Mouse (Mus musculus): Measurements from ENCODE around the gene A730071L15Rik. TPM values are rescaled to one million over a fixed set of nuclear protein-coding genes. Genes with fewer than 3 reads are reported as not detected.
A peak's percentile ranks its signal among the peaks of the same experiment; 100 is the strongest.

Gene A730071L15Rik
- total RNA-seq, 2 experiments from 2014 or later = 0.47 to 2.9 TPM

GRCm38 (mm10) chr11:6179194-6179593 is 20.6 kb upstream of the A730071L15Rik start:
- ATAC-seq (replicated peaks; ENCODE audit: low FRiP score, low TSS enrichment, poor library complexity, severe bottlenecking) = no peak

- no peak for ATAC-seq (replicated peaks; ENCODE audit: low FRiP score, low TSS enrichment, poor library complexity, severe bottlenecking)
Observed at GRCm38 (mm10) chr11:6180811-6181399, 18.9 kb upstream of the A730071L15Rik start.

- ATAC-seq (replicated peaks; ENCODE audit: low FRiP score, low TSS enrichment, poor library complexity, severe bottlenecking) = no peak
Observed at GRCm38 (mm10) chr11:6183246-6183645, 16.6 kb upstream of the A730071L15Rik start.

- peak; percentile 71 for ATAC-seq (replicated peaks; ENCODE audit: low FRiP score, low TSS enrichment, poor library complexity, severe bottlenecking)
Observed at GRCm38 (mm10) chr11:6184202-6184935, 15.5 kb upstream of the A730071L15Rik start.

GRCm38 (mm10) chr11:6187399-6187798 is 12.4 kb upstream of the A730071L15Rik start:
- ATAC-seq (replicated peaks; ENCODE audit: low FRiP score, low TSS enrichment, poor library complexity, severe bottlenecking) = no peak

GRCm38 (mm10) chr11:6187878-6188277 is 12.0 kb upstream of the A730071L15Rik start:
- ATAC-seq (replicated peaks; ENCODE audit: low FRiP score, low TSS enrichment, poor library complexity, severe bottlenecking) = peak; percentile 78

GRCm38 (mm10) chr11:6196780-6197179 is 3.0 kb upstream of the A730071L15Rik start:
- no peak for ATAC-seq (replicated peaks; ENCODE audit: low FRiP score, low TSS enrichment, poor library complexity, severe bottlenecking)

GRCm38 (mm10) chr11:6198449-6198848 is 1.4 kb upstream of the A730071L15Rik start:
- peak; percentile 21; the same call in 1 of the 2 replicates for ATAC-seq (replicated peaks; ENCODE audit: low FRiP score, low TSS enrichment, poor library complexity, severe bottlenecking)

- ATAC-seq (replicated peaks; ENCODE audit: low FRiP score, low TSS enrichment, poor library complexity, severe bottlenecking) = peak; percentile 86
Observed at GRCm38 (mm10) chr11:6200087-6200569, 299 bp downstream of the A730071L15Rik start, which contains the start of gene Nudcd3. TSS of gene Nudcd3 (minus strand) at chr11:6200415.

GRCm38 (mm10) chr11:6200570-6200969 is 741 bp downstream of the A730071L15Rik start:
- ATAC-seq (replicated peaks; ENCODE audit: low FRiP score, low TSS enrichment, poor library complexity, severe bottlenecking) = no peak

GRCm38 (mm10) chr11:6207090-6207489 is 7.3 kb downstream of the A730071L15Rik start:
- peak; percentile 85 for ATAC-seq (replicated peaks; ENCODE audit: low FRiP score, low TSS enrichment, poor library complexity, severe bottlenecking)

GRCm38 (mm10) chr11:6208158-6208557 is 8.3 kb downstream of the A730071L15Rik start:
- no peak for ATAC-seq (replicated peaks; ENCODE audit: low FRiP score, low TSS enrichment, poor library complexity, severe bottlenecking)

GRCm38 (mm10) chr11:6216834-6217233 is 17.0 kb downstream of the A730071L15Rik start:
- ATAC-seq (replicated peaks; ENCODE audit: low FRiP score, low TSS enrichment, poor library complexity, severe bottlenecking) = no peak

GRCm38 (mm10) chr11:6218189-6218896 is 18.5 kb downstream of the A730071L15Rik start:
- ATAC-seq (replicated peaks; ENCODE audit: low FRiP score, low TSS enrichment, poor library complexity, severe bottlenecking) = no peak

GRCm38 (mm10) chr11:6219967-6220366 is 20.1 kb downstream of the A730071L15Rik start:
- no peak for ATAC-seq (replicated peaks; ENCODE audit: low FRiP score, low TSS enrichment, poor library complexity, severe bottlenecking)

GRCm38 (mm10) chr11:6222187-6222586 is 22.4 kb downstream of the A730071L15Rik start:
- ATAC-seq (replicated peaks; ENCODE audit: low FRiP score, low TSS enrichment, poor library complexity, severe bottlenecking) = no peak

GRCm38 (mm10) chr11:6224541-6225229 is 24.9 kb downstream of the A730071L15Rik start:
- ATAC-seq (replicated peaks; ENCODE audit: low FRiP score, low TSS enrichment, poor library complexity, severe bottlenecking) = no peak

GRCm38 (mm10) chr11:6230012-6230411 is 30.2 kb downstream of the A730071L15Rik start, which contains the start of gene Npc1l1:
TSS of gene Npc1l1 (minus strand) at chr11:6230143.
- no peak for ATAC-seq (replicated peaks; ENCODE audit: low FRiP score, low TSS enrichment, poor library complexity, severe bottlenecking)

- ATAC-seq (replicated peaks; ENCODE audit: low FRiP score, low TSS enrichment, poor library complexity, severe bottlenecking) = no peak
Observed at GRCm38 (mm10) chr11:6233025-6233424, 33.2 kb downstream of the A730071L15Rik start.
